Mouse (Mus musculus): ENCODE measurements around the gene Galnt7.

DNA sequence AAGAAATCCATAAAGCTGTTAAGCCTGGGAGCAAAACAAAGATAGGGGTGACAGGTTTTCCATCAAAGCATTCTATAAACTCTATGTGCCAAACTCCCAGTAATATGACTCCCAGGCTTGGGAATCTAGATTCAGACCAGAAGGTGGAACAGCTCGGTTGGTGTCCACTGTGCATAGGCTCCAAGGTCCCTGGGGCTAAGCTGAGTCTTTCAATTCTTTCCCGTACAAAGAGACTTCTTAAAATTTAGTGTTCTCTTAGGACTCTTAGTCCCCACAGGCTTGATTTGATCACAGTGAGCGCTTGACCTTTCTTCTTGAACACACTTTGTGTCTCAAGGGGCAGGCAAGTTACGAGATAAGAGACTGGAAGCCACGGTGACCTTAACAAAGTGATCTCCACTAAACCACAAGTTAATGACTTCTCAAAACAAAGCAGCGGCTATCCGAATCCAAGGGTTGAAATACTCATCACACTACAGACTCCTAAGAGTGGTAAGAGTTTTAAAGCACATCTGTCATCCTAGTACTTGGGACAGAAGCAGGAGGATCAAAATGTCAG, 41.3 kb downstream of the Galnt7 start:
- no peak for TF ChIP-seq CTCF (IDR thresholded peaks at IDR 0.05; ENCODE audit: borderline replicate concordance, extremely low read depth, insufficient read depth, insufficient read length)
- TF ChIP-seq POLR2A (IDR thresholded peaks at IDR 0.05; ENCODE audit: borderline replicate concordance, extremely low read depth, insufficient read depth, insufficient read length, poor library complexity, severe bottlenecking), result no peak

Data from brain, embryonic 14.5 days (tissue).